Mouse (Mus musculus) cerebellum, postnatal 36 days (tissue): Measurements from ENCODE around the gene Prl6a1.

Experiments
- DNase-seq, 2 experiments: peaks; one replicate each; pipeline ENCODE4 v3.0.0; 2021 to 2022; ENCODE audit warnings: mixed read lengths in 2 of 2

The Prl6a1 gene

GRCm38 (mm10) chr13:27312334-27313225 is at the start of gene Prl6a1:
Prl6a1 (plus strand) TSS chr13:27312627.
- DNase-seq, result no peak

GRCm38 (mm10) chr13:27334989-27335388 is 22.6 kb downstream of the Prl6a1 start:
- DNase-seq, result no peak

- DNase-seq, result no peak
Observed at GRCm38 (mm10) chr13:27342733-27343275, 30.4 kb downstream of the Prl6a1 start.

- no peak for DNase-seq
Observed at GRCm38 (mm10) chr13:27345373-27345772, 32.9 kb downstream of the Prl6a1 start, which contains the start of gene Prl8a2. Prl8a2 (plus strand) TSS chr13:27345673.
